Mouse (Mus musculus) urinary bladder, postnatal 36 days (tissue): ENCODE measurements around the gene Vps45.
"Not testable (repeated sequence)": the region's sequence is repeated elsewhere in the genome, so short reads cannot be mapped to it uniquely, and the experiment has no call there.

ENCODE experiments used
- DNase-seq, 2 experiments: peaks; one replicate each; pipeline ENCODE4 v3.0.0; 2022; ENCODE audit warnings: low spot score in 2 of 2, mixed read lengths in 1 of 2

Vps45 gene

GRCm38 (mm10) chr3:96078711-96079110 is 20.4 kb upstream of the Vps45 start:
- no peak for DNase-seq

DNA sequence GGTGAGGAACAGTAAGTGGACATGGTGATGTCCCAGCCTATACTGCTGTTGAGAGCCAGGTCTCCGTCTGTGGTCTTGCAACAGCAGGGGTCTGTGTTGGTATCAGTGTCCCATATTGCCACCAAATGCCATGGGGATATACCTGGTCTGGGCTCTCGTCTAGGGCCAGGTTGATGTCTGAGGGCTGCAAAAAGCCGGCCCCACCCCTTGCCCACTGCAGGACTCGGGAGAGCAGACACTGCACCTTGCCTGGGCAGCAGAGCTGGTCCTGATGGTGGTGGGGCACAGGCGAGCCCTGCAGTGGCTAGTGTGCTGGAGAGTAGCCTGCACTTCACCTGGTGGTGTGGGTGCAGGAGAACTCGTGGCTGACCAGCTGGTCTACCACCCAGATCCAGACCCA is 19.8 kb upstream of the Vps45 start:
- DNase-seq, result no peak

GRCm38 (mm10) chr3:96072921-96073486 is 14.7 kb upstream of the Vps45 start:
- no peak for DNase-seq

- DNase-seq, result no peak
These were observed 12.0 kb upstream of the Vps45 start for GRCm38 (mm10) chr3:96070241-96070640.

DNA sequence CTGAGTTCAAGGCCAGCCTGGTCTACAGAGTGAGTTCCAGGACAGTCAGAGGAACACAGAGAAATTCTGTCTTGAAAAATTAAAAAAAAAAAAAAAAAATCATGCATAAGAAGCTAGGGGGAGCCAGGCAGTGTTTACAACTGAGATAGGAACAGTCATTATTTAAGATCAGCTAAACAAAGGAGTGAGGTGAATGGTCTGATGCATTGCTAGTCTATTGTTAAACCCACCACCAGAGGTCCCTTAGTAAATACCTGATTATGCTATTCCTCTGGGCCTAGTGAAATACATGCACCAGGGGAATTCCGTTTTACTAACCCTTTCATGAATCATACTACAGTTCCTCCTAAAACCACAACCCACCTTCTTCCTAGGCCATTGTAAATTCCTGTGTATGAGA is 11.3 kb upstream of the Vps45 start:
- no peak for DNase-seq

- DNase-seq, result no peak
These were observed 10.8 kb upstream of the Vps45 start for GRCm38 (mm10) chr3:96069046-96069445.

- no peak for DNase-seq
These were observed 8.5 kb upstream of the Vps45 start for GRCm38 (mm10) chr3:96066741-96067140.

DNA sequence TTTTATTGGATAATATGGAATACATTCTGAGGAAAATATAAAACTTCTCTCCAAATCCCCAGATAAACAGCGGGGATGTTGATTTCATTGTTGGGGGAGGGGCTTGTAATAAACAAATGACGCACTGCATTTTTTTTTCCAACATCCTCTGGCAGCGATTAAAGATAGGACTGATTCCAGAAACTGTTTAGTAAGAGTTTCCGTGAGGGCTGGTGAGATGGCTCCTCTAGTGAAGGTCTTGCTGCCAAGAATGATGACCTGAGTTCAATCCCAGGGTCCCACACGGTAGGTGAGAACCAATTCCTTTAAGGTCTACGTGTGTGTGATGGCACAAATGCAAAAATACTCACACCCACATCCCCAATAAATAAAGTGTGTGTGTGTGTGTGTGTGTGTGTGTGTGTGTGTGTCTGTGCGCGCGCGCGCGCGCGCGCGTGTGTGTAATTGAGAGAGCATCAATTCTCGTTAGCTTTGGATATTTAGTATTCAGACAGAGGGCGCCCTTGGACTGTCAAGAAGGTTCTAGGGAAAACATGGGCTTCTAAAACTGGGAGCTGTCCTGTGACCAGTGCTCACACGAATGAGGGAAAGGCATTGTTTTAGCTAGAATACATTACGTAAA is 7.6 kb upstream of the Vps45 start:
- peak; percentile 24 to 32 for DNase-seq

DNA sequence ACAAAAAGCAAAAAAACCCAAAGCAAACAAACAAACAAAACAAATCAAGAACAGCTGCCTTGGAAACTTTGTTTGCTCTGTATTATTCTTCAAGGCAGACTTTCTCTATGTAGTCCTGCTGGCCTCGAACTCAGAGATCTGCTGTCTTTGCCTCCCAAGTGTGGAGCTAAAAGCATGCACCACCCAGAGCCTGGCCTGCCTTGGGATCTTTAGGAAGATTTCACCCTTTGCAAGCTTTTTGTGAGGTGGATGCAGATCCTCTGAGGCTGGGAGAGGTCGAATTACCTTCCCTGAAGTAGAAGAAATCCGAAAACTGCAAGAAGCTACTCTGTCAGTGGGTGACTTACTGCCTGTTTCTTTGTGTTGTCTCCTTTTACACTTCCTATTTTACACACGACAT is 6.9 kb upstream of the Vps45 start:
- DNase-seq, result no peak

GRCm38 (mm10) chr3:96064217-96064616 is 6.0 kb upstream of the Vps45 start:
- DNase-seq, result no peak

DNA sequence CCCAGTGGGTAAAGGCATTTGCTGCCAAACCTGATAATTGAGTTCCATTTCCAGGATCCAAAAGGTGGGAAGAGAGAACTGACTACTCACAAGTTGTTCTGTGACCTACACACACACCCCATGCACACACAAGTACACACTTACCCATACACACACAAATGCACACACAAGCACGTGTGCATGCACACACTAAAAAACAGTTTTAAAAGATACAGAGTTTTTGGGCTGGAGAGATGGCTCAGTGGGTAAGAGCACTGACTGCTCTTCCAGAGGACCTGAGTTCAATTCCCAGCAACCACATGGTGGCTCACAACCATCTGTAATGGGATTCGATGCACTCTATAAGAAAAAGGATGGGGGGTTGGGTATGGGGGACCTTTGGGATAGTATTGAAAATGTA is 5.0 kb upstream of the Vps45 start:
- no peak for DNase-seq

DNA sequence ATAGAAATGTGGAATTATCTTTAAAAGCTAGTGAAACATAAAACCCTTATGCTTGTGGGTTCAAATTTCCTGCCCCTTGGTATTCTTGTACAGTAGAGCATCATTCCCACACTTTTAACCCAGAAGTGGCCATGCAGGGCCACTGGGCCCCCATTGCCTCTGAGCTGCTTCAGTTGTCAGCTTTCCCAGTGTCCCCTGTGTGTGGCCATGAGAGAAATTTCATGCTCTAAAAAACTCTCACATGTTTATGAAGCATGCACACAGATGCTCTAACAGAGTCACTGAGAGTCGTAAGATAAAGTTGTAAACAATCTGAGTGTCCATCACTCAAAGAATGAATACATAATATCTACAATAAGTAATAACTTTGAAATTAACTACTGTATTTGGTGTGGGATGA is 1.9 kb upstream of the Vps45 start:
- no peak for DNase-seq

GRCm38 (mm10) chr3:96057747-96058204 is 490 bp downstream of the Vps45 start:
- DNase-seq, result peak; percentile 83 to 87

GRCm38 (mm10) chr3:96056031-96056430 is 2.2 kb downstream of the Vps45 start:
- no peak for DNase-seq

DNA sequence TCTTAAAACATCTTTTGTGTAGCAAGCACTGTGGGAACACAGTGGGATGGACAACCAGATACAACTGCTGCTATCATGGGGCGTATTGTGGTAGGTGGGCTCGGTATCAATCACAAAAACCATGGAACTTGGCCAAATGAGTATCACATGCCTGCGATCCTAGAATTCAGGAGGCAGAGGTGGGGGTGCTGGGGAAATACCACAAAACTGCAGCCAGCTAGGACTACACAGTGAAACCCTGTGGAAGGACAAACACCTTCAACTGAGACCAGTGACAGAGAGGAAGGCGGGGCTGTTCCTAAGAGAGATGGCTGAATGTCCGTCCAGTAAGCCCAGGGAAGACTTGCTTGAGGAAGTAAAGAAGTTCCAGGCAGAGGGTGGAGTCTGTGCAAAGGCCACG is 3.0 kb downstream of the Vps45 start:
- DNase-seq, result no peak

DNA sequence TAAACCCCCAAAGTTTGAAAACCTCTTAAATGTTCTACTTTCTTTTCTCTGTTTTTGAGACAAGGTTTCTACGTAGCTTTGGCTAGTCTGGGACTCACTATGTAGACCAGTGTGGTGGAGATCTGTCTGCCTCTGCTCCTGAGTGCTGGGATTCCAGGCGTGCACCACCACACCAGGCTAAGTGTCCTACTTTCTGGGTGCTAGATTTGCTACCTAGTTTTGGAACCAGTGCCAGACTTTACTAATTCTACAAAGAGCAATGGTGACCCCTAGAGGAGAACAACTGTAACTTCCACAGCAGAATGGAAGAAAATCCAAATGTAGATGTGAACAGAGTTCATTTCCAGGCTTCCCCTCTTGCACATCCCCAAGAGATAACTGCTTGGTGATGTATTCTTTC is 6.4 kb downstream of the Vps45 start:
- no peak for DNase-seq

DNA sequence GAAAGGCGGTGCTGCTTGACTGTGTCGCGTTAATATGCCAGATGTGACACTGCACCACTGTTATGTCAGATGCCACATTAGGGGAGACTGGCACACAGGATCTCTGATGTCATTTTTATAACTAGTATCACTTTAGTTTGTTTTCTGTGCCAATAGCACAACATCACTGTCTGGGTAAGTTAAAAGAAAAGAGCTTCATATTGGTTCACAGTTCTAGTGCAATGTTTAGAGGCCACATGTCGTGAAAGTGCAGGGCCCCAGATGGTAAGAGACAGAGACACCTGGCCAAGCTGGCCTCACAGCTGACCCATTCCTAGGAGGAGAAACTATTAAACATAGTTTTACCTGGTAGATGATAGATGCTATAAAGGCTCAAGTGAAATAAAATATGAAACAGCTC is 7.1 kb downstream of the Vps45 start:
- DNase-seq, result no peak

- DNase-seq, result no peak
These were observed 7.5 kb downstream of the Vps45 start for GRCm38 (mm10) chr3:96050779-96051178.

GRCm38 (mm10) chr3:96044559-96044958 is 13.7 kb downstream of the Vps45 start:
- DNase-seq, result not testable (repeated sequence)

DNA sequence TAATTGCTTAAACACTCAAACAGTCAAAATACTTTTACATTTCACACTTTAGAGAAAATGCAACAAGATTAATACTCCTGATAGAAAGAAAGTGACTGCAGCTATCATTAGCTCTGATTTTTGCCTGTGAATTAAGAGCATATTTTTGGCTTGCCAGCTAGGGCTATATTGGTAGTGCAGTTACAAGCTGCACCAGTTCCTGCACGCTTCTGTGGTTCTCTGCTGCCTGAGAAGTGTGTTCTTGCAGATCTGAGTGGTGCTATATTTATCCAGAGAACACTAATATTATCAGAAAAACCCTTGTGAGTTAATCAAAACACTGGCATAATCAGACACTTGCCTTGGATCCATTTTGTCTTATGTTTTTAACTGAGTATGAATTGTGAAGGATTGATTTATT is 15.2 kb downstream of the Vps45 start:
- DNase-seq, result no peak

DNA sequence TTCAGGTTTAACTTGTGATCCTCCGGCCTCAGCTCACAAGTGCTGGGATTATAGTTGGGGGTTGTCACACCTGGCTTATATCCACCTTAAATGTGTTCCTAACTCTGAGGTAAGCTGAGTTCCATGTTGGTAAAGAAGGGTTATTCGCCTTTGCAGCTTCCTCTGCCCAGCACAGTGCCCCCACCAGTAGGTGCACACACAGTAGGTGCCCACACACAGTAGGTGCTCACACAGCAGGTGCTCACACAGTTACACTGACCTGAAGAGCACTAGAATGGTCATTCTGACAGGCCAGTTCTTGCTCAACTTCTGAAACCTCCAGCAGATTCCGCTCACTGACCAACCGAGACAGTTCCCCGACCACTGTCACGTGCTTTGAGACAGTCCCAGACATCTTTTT is 17.2 kb downstream of the Vps45 start:
- no peak for DNase-seq

DNA sequence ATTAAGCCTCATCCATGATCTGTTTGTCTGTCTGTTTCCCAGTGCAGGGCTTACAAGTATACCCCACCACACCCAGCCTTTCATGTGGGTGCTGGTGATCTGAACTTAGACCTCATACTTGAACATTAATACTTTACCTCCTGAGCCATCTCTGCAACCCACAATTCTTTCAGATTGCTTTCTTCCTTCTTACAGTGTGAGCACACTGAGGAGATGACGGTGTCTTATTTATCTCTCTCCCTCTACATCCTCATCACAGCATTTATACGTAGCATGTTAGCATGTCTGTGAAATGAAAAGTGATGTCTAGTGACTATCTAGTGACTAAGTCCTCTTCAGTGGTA is 17.6 kb downstream of the Vps45 start:
- DNase-seq, result no peak

DNA sequence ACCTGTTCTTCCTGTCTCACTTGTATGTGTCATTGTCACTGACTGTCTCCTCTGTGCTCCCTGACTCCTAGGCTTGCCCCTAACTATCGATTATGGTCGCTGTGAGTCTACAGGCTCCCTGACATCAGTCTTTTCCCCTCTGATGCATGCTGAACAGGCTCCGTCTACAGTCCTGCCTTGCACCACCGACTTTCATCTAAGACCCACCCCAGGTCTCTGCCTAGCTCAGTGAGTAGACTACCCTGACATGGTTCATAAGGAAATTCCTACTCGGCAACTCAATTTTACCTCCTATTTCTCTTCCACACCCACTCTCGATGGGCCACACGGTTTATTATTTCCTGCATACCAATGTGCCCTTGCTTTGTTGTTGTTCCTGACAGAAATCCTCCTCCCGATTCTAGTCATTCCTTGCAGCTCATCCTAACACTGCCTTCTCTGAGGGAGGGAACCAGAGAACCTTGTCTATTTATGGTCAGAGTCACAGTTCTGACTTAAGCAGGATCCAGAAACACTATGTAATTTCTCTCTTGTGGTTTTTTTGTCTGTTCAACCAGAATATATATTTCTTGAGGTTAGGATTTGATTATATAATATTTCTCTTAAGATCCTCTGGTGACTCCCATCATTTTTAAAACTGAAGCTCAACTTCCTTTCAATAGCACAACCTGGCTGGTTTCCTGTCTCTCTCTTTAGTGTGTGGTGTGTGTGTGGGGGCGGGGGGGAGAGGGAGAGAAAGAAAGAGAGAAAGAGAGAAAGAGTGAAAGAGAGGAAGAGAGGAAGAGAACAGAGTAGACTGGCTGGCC is 18.2 kb downstream of the Vps45 start:
- DNase-seq, result no peak
